Mouse (Mus musculus) neutrophil, adult 5-6 weeks (primary cell): ENCODE measurements around the gene Cmtm4. TPM values are rescaled to one million over a fixed set of nuclear protein-coding genes. Genes with fewer than 3 reads are reported as not detected.

Source experiments
- ATAC-seq: fragments of 151-379, 151-347 bp; 2 replicates; pipeline ENCODE4 v1.8.0; 2017; ENCODE audit warnings: mild to moderate bottlenecking, moderate TSS enrichment; ENCODE audit not compliant: insufficient number of reproducible peaks, poor library complexity, low FRiP score, severe bottlenecking; ENCODE audit errors: extremely low read depth
- total RNA-seq: library from RNA; stranded (forward); fragments of 200-1000 nt; gene quantifications from 2 replicates; pipeline ENCODE4 v1.2.3, GENCODE M21; 2017

The Cmtm4 gene
- total RNA-seq, 1 experiment from 2014 or later = 0.81 TPM

- ATAC-seq = no peak
These were observed 14.6 kb downstream of the Cmtm4 start for GRCm38 (mm10) chr8:104380961-104381411.

- no peak for ATAC-seq
These were observed 15.3 kb downstream of the Cmtm4 start for GRCm38 (mm10) chr8:104380269-104380668.

DNA sequence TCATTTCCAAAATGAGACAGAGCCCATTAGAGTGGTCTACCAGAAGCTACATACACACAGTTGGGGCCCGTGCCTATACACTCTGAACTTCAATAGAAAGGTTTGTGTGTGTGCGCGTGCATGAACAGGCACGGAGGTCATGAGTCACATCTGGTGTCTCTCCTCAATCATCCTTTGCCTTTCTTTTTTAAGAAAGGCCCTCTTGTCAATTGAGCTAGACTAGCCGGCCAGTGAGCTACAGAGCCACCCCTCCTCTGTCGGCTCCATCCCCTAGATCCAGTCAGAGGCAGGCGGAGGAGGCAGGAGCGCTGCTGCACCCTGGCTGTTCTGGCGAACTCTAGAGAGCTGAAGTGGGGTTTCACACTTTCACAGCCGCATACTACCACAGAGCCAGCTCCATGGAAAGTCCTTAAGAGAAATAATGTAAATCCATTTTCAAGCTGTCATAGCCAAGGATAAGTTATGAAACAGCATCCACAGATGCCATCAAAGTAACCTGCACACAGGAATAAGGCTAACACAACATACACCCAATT is 16.2 kb downstream of the Cmtm4 start:
- ATAC-seq = no peak

DNA sequence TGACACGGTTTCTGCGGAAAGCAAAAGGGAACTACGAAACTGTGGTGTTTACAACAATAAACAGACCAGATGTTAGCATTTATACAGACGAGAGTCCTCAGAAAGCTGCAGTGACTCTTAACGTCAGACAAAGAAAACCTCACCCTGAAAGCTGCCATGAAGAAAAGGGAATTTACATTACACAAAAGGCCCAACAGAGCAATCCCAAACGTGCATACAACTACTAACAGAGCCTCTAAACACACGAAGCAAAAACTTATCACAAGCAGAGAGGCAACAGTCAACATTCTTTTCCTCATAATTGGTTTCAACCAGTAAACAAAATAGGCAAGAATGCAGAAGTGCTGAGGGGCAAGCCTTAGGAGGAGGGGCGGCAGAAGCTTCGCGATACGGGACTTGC is 18.9 kb downstream of the Cmtm4 start:
- ATAC-seq = no peak

DNA sequence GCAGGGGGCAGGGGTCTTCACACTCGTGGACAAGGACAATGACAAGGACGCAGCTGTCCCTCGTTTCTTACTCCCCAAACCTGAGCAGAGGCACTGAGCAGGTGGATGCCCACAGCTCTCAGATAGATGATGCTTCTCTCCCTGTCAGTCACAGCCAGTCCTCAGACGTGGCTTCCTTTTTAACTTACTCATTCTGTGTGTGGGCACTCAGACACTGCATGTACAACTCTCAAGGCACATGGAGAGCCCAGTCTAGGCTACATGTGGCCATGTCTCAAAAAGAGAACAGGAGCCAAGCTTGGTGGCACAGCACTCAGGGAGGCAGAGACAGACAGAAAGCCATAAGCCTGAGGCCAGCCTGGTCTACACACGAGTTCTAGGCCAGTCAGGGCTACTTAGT is 19.6 kb downstream of the Cmtm4 start:
- ATAC-seq = no peak

DNA sequence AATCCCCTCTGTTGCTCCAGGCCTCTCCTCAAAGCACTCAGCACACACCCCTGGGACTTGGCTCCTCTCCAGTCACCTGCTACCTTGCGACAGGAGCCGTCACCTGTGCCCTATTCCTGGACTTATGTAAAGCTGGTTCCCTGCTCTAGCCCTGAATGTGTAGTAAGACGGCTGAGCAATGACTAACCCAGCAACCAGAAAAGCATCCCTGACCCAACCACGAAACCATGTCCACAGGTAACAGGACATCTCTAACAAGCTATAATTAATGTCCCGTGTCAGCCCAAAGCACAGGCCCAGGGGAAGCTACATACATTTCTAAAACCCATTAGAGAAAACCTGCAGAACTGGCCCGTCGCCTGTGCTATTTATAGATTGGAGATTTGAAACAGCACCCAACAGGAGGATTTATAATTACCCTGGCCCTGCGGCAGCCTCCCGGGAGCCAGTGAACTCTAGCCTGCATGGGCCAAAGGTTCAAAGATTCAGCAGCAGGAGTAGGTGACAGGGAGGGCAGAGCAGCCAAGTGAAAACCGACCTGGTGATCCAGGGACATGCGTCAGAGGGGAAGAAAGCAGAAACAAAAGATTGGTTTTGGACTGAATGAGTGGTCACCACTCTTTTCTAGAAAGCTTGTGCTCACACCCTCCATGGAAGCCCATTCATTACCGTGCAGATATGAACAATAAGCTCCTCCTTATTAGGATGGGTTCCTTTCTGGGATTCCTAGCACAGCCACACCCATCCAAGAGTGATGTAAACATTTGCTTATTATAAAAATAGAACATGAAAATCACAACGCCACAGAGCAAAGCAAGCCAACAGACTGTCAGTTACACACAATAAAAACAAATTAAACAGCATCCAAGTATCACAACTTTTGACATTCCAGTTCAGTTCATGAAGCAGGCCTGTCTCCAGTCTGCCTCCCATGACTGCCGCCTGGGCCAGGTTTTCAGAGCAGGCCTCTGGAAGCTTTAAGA is 20.5 kb downstream of the Cmtm4 start:
- ATAC-seq = no peak

DNA sequence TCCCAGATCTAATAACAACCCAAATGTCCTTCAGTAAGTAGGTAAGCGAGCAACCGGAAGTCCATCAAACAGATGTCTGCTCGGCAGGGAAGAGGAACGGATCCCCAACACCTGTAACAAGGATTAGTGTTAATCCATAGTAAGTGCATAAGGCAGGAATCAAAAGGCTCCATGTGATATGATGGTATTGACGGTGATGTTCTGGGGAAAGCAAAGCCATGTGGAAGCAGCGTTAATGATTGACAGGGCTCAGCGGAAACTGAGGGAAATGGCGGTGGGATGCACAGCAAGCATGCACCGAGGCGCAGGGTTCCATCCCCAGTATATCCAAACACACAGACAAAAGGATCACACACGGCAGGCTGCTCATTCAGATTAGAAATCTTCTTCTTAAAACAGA is 21.3 kb downstream of the Cmtm4 start:
- no peak for ATAC-seq

- no peak for ATAC-seq
These were observed 21.8 kb downstream of the Cmtm4 start for GRCm38 (mm10) chr8:104373779-104374178.

GRCm38 (mm10) chr8:104371121-104371520 is 24.5 kb downstream of the Cmtm4 start:
- ATAC-seq = no peak

DNA sequence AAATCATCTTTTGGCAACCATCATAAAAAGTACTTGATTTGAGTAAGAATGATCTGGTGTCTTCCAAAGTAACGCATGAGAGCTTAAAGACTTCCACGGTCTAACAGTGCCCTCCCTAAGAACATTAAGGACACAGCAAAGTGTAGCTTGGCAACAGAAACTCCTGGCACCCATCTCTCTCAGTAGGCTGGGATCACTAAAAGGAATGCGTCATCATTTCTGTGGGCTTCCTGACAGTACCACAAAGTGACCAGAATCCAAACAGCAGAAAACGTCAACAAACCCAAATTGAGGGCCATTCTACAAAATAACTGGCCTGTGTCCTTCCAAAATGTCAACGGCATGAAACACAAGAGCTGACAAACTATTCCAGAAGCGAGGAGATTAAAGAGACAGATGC is 25.5 kb downstream of the Cmtm4 start:
- ATAC-seq = no peak

DNA sequence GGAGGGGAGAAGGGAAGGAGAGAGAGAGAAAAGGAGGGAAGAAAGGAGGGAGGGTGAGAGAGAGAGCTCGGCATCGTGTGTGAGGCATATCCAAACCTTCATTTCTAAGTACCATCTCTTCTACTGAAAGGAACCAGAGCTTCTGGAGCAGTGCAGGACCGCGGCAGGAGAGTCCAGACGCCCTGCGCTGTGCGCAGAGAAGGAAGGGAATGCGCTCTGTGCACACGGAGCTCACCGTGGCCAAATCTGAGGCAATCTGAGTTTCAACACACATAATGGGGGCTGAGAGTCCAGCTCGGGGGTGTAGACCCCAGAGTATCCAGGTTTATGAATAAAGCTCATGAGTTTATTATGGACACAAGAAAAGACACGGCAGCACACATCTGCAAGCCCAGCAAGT is 26.0 kb downstream of the Cmtm4 start:
- ATAC-seq = no peak

DNA sequence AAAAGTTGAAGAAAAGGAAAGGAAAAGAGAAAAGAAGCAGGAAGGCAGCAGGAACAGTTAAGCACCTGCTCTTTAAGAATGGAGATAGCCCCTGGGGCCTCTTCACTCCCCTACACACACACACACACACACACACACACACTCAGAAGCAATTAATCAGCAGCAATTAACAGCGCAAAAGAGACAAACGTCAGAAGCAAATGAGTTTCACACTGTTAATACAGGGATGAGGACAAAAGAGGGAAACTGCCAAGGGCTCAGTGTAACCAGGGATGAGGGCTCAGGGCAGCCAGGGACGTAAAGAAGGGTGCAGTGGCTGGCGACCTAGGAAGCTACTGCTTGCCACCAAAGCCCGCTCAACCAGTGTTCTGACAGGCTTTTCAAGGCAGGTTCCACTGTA is 28.2 kb downstream of the Cmtm4 start:
- ATAC-seq = no peak

- no peak for ATAC-seq
These were observed 29.9 kb downstream of the Cmtm4 start for GRCm38 (mm10) chr8:104365695-104366094.

- ATAC-seq = no peak
These were observed 35.7 kb downstream of the Cmtm4 start for GRCm38 (mm10) chr8:104359778-104360456.

GRCm38 (mm10) chr8:104358637-104359036 is 37.0 kb downstream of the Cmtm4 start:
- ATAC-seq = no peak

- no peak for ATAC-seq
These were observed 41.1 kb downstream of the Cmtm4 start for GRCm38 (mm10) chr8:104354504-104354903.

GRCm38 (mm10) chr8:104353186-104353585 is 42.4 kb downstream of the Cmtm4 start:
- ATAC-seq = no peak

DNA sequence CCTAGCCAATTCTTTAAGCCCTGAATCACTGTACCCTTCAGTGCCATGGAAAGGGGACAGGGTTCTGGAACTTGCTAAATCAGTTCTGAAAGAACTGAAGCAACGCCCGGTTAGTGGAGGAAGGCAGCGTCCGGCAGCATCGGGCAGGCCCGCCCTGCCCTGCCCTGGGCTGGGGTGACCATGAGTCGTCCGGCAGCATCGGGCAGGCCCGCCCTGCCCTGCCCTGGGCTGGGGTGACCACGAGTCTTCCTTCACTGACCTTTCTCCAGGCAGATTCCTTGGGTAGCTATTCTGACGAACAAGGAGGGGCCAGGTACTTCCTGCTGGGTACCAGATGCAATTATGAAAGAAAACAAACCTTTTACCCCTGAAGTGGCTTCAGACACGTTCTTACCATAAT is 45.6 kb downstream of the Cmtm4 start:
- no peak for ATAC-seq

- ATAC-seq = no peak
These were observed 46.6 kb downstream of the Cmtm4 start for GRCm38 (mm10) chr8:104348971-104349370.

- no peak for ATAC-seq
These were observed 48.9 kb downstream of the Cmtm4 start for GRCm38 (mm10) chr8:104346706-104347105.
